Mouse (Mus musculus) ovary, adult 18-20 months (tissue): ENCODE results near the gene 4921539E11Rik.

ENCODE experiments used
- DNase-seq: peaks from one replicate; pipeline ENCODE4 v3.0.0; 2022; ENCODE audit warnings: low spot score, mixed read lengths

Gene 4921539E11Rik

DNA sequence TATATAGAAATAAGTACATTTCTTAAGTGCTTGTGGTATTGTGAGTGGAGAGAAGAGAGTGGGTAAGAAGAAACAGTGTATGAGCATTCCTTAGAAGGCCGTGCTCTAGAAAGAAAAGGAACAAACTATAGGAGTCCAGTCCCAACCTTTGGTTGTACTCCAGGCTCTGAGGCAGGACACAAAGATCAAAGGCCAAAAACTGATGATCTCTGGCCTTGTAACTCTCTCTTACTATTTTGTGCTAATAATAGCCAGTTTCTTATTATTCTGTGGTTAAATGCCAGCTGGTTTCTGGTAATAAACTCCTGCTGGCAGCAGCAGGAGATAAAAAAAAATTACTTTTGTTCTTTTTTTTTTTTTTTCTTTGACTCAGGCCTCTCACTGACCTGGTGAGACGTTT lies 58.5 kb downstream of the 4921539E11Rik start:
- no peak for DNase-seq

DNA sequence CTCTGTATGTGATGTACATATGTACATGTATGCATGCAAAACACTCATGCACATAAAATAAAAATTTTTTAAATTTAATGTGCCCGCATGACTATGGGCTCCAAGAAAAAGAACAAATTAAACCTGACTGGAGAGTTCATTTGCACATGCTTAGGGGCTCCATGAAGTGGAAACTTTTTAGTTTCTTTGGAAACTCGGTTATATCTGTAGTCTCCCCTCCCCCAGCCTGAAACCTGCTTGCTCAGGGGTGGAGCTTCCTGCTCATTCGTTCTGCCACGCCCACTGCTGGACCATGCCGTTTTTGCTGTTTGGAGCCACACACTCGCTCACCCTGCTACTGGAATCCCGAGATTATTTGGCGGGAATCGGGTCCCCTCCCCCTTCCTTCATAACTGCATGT lies 67.8 kb downstream of the 4921539E11Rik start:
- no peak for DNase-seq

DNA sequence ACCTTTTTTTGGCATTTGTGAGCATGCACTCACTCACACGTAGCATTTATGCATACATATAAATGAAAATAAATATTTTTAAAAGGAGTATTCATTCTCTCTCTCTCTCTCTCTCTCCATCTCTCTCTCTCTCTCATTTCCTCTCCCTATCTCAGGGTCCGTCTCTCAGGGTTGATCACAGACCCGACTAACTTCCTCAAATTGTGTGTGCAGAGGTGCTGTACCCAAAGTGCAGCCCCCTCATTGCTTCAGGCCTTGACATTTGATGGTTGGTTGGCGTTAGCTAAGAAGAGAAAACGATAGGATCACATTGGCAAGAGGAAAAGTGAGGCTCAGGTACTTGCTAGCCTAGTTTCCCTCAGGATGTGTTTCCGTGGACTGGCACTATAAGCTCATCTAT lies 68.9 kb downstream of the 4921539E11Rik start:
- no peak for DNase-seq

DNA sequence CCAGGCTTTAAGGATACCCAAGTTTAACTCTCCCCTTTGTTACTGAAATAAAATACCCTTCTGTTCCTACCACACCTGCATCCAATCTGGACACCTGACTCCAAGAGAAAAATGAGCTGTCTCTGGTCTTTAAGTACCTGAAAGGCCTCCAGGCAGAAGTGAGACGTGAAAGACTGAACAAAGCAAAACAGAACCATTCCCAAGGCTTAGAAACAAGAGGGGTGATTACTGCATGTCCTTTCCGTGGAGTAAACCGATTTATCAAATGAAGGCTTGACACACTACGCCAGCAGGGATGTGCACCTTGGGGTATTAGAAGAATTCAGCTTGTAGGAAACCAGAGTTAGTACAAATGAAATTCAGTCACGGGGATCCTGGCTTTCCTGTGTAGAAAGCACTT lies 71.7 kb downstream of the 4921539E11Rik start:
- DNase-seq, result no peak

DNA sequence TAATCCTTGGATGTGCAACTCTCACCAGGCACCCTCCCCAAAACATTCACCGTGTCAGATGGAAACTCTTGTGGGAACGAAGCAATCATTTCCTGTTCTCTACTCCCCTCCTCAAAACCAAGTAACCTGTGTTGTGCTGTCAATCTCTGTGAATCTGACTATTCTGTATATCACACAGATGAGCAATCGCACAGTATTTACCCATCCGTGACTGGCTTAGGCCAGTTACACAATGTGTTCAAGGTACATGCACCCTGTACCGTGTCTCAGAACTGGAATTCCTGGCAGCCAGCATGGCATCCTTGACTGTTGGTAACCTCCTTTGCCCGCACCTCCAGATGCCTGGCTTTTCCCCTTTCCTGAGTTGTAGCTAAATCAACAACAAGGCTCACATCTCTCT lies 74.6 kb downstream of the 4921539E11Rik start:
- no peak for DNase-seq

DNA sequence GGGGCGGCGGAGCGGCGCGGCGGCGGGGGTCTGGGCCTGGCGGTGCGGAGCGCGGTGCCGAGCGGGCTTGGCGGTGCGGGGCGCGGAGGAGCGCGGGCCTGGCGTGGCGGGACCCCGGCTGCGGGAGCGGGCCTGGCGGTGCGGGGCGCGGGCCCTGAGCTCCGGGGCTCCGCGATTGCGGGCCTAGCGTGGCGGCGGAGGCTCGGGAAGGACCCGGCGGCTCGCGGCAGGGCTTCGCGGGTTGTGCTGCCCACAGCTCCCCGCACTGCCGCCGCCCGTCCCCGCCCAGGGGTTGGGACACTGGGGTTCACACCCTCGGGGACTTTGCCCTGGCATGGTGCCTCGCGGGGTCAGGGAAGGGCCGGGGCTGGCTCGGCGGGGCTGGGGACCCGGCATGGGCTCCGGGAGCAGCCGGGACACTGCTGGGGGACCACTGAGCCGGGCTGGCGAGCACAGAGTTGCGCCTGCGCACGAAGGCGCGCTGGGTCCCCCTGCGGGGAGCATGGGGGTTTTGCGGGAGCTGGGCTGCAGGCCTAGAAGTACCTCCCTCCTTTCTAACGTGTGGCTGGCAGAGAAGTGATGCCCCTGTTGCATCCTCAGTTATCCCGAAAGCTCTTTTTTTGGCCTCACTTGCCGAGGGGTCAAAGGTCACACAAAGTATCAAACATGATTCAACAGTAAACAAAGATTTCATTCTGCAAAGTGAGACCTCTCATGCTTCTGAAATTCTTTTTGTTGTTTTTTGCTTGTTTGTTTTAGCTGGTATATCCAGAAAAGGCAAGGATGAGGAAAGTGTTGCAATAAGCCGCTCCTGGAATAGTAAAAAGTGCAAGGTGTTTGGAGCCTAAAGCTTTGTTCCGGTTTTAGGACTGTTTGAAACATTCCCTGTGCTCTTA lies 75.5 kb downstream of the 4921539E11Rik start, which contains the start of gene Slc35d1:
Slc35d1 (minus strand) TSS at position 240 of the 896 bp plus-strand sequence.
- DNase-seq, result peak; percentile 69

DNA sequence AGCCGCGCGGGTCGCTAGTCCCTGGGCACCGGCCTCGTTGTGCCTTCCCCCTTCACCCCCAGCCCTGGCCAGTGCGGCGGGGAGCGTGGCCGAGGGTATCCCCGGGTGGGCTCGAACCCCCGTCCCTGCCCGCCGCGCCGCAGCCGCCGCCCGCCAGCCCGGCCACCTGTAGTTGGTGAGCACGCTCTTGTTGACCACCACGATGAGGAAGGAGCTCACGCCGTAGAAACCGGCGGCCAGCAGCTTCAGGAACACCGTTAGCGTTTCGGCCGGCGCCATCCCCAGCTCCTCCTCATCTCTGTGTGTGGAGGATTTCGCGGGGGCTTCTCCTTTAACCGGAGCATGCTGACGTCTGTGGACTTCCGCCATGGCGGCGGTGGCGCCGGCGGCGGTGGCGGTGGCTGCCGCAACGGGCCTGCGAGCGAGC lies 76.2 kb downstream of the 4921539E11Rik start:
- peak; percentile 57 for DNase-seq

DNA sequence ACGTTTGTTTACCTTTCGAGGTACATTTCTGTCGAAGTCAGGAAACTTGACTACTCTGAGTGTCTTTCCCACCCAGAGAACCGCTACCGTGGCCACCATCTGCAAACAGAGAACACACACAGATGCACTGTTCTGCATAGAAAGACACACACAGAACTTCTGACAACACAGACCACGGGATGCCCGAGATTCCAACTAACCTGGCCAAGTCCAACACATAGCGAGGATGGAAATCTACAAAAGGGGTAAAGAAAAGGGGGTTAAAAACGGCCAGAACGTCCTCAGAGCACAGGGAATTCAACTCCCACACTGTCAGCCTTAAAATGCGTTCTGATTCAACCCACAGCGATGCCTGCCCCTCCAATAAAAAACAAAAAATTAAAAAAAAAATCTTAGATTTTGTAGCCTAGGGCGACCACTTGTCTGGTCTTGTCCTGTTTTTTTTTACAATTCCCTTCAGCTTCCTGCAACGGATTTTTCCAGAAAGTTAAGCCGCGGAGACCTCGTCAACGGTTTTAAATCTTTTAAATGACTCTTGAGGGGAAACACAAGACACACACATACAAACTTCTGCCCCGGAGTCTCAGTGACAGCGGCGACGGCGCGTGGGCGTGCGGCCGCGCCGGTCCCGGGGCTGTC lies 76.7 kb downstream of the 4921539E11Rik start:
- DNase-seq, result no peak

DNA sequence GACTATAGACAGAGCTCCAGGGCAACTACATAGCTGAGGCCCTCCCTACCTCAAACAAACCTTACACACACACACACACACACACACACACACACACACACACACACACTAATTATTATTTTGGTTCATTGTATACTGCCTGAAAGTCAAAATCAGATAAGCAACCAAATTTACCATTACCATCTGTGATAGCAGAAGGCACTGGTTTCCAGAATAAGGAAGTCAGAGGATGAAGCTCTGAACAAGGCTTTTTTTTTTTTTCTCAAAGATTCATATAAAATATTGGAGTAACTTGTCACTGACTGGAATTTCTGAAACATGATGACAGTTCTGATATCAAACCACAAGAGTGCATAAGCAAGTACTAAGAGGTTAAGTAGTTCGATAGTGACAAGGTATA lies 82.1 kb downstream of the 4921539E11Rik start:
- no peak for DNase-seq

DNA sequence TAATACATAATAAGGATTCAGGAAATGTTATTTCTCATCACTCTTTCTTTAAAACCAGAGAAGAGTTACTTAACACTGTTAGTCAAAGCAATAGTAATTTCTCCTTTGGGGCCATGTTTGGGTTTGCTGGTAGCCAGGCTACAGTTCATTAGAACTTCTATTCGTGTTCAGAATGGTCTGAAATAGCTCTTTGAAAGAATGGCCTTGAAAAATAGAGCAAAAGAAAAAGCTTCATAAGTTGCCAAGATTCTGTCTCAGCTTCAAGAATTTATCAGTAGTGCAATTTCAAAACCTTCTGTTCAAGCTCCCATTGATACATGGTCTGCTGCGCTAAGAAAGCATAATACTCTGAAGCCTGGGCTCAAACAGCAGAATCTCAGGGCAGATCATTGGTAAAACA lies 87.0 kb downstream of the 4921539E11Rik start:
- no peak for DNase-seq

DNA sequence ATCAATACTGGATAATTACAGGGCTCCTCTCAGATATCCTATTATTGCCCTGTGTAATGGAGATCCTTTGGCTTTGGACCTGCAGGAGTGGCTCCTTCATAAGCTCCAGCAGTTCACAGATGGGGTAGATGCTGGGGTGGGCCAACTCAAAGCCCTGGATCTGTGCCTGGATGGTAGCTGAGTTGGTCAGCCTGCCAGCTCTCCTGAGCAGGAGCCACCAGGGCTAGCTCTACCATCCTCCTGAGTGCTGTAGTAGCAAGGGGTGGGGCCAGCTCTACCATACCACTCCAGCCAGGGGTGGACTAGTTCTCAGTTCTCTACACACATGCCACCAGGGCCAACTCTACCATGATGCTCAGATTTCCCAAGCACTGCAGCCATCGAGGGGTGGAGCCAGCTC lies 90.6 kb downstream of the 4921539E11Rik start:
- no peak for DNase-seq

DNA sequence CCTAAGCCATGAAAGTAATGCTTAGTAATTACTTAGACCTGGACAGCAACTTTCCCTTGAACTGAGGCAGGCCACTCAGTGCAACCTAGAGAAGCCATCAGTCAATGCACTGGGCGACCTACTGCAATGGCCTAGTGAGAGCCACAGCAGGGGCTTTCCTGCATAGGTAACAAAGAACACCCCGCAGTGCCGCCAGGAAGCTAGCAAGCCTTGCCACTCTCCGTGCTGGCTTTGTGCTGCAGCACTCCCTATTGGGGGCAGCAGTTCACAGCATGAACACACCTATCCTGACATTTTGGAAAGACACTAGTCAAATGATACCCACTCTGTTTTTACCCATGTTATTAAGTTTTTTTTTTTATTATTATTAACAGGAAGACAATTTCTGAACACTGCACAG lies 91.6 kb downstream of the 4921539E11Rik start:
- DNase-seq, result no peak

DNA sequence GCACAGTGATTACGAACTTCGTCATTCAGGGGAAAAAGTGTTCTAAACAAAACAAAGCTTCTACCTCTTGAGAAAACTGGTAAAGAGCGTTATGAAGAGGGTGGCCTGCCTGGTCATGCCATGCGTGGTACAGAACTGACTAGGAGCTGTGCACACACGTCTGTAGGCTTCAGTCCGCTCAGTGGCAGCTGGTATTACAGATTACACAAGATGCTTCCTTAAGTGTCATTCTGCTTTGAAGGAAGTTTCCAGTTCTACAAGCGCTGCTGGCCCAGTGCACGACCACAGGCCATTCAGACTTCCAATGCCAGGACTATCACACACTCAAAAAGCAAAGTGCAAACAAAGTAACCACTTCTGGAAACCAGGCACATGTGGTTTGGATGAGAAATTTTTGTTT lies 93.3 kb downstream of the 4921539E11Rik start:
- DNase-seq, result no peak

DNA sequence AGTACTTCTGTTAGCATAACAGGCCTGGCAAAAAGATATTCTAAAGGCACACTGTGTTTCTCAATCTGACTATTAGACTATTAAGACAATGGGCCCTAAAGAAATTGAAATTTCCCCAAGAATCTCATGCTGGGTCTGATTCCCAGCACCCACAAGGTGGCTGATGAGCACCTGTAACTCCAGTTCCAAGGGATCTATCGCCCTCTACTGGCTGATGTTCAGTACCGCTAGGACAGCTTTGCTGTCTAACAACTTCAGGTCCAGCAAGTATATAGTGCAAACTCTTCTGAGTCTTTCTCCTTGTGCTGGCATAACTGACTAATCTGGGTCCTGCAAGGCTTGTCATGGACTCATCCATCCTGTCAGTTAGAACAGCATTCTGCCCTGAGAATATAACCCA lies 98.2 kb downstream of the 4921539E11Rik start:
- DNase-seq, result no peak

DNA sequence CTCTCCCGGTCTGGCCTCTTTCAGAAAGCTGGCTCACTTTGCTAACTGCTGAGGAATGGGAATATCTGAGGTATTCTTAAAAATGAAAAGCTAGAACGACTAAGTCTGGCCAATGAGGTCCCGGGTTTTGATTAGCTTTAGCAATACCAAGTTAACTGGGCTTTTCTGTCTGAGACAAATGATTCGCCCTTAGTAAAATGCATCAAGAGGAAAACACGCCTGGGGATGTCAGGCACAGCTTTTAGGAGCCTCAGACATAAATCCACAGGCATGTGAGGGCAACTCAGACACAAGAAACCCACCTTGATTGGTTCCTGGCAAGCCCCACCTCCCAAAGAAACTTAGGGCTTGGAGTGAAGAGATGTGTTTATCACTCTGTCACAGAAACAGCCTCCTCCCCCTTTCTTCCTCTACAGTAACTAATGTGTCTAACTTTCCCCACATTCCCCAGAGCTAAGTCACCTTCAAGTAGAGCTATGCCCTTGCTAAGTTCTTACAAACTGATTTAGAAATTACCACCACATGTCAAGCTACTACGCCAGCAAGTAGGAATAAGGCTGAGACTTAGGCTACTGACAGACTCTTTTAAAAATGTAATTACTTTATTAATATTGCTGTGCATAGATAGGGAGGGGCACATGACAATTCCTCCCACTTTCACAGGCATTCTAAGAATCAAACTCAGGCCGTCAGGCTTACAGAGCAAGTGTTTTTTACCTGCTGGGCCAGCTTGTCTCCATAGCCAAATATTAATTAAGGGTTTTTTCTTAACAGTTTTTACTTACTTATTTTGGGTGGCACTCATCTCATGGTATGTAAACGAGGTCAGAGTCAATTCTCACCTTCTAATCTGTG lies 101.7 kb downstream of the 4921539E11Rik start:
- no peak for DNase-seq
